Mouse (Mus musculus) intestine, embryonic 15.5 days (tissue): ENCODE data around the gene Tspan5. TPM values are rescaled to one million over a fixed set of nuclear protein-coding genes. Genes with fewer than 3 reads are reported as not detected.
A peak's percentile ranks its signal among the peaks of the same experiment; 100 is the strongest.

Experiments used
- ATAC-seq: fragments of 200-750 bp; cut with Nextera tagmentation; 2 replicates; pipeline ENCODE4 v1.8.0; 2017; ENCODE audit warnings: moderate TSS enrichment, moderate library complexity
- H3K27ac ChIP-seq: fragments of 300-500 bp; sonication (generic); 2 replicates; pipeline ENCODE4 v1.5.1; 2015; ENCODE audit warnings: mild to moderate bottlenecking, inconsistent platforms
- H3K27me3 ChIP-seq: fragments of 300-500 bp; sonication (generic); replicated peaks from 2 replicates; pipeline ENCODE4 v1.6.1; 2015; ENCODE audit warnings: inconsistent platforms
- H3K36me3 ChIP-seq: fragments of 300-500 bp; sonication (generic); 2 replicates; pipeline ENCODE4 v1.6.1; 2015; ENCODE audit warnings: inconsistent platforms
- H3K4me1 ChIP-seq: fragments of 300-500 bp; sonication (generic); replicated peaks from 2 replicates; pipeline ENCODE4 v1.6.1; 2015; ENCODE audit warnings: inconsistent platforms
- H3K4me2 ChIP-seq: fragments of 300-500 bp; sonication (generic); replicated peaks from 2 replicates; pipeline ENCODE4 v1.6.1; 2015; ENCODE audit warnings: mild to moderate bottlenecking, inconsistent platforms
- H3K4me3 ChIP-seq: fragments of 300-500 bp; sonication (generic); replicated peaks from 2 replicates; pipeline ENCODE4 v1.5.1; 2015; ENCODE audit warnings: inconsistent platforms
- H3K9ac ChIP-seq: fragments of 300-500 bp; sonication (generic); 2 replicates; pipeline ENCODE4 v1.6.1; 2015; ENCODE audit warnings: inconsistent platforms
- H3K9me3 ChIP-seq: fragments of 300-500 bp; sonication (generic); 2 replicates; pipeline ENCODE4 v1.6.1; 2016; ENCODE audit warnings: inconsistent platforms
- WGBS: fragments of 180-500 bp; shearing (Covaris S2); methylation state at CpG from one replicate; pipeline ENCODE4 v1.1.7; 2015; 5-methylcytosine and 5-hydroxymethylcytosine counted together
- polyA plus RNA-seq: library from polyadenylated mRNA; unstranded; fragments of >200 nt; fragmentation: Nextera tagmentation; extraction: Ambion mirVana; gene quantifications from 2 replicates; pipeline ENCODE4 v1.2.1, GENCODE M21; 2015

Gene Tspan5
- polyA plus RNA-seq, 1 experiment from 2014 or later = 17.8 TPM

DNA sequence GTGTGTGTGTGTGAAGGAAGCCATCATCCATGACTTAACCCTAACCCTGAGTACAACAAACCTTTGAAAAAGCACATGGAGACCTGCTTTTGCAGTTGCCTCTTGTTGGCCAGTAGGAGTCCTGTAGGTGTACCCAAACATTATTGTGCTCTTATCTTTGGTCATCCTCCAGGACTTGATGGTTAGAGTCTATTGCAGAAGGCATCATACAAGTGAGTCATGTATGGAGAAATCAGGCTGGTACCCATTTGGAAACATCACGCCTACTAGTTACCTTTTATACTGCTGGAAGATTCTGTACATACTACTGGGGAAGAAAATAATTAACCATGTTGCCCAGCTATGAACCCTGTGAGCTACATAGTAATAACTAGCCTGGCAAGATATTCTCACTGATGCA, 103.8 kb downstream of the Tspan5 start:
- H3K4me2 ChIP-seq = no peak overlapping the region
- H3K27ac ChIP-seq = no peak overlapping the region
- WGBS = 95% methylated on average over 1 of the region's 1 CpGs
- no peaks in the 10 kb centered on the region for H3K36me3 ChIP-seq
- ATAC-seq = no peak
- no peaks in the 10 kb centered on the region for H3K27me3 ChIP-seq
- H3K4me3 ChIP-seq = no peak overlapping the region
- no peaks in the 10 kb centered on the region for H3K9me3 ChIP-seq
- no peak overlapping the region for H3K9ac ChIP-seq
- no peaks in the 10 kb centered on the region for H3K4me1 ChIP-seq

DNA sequence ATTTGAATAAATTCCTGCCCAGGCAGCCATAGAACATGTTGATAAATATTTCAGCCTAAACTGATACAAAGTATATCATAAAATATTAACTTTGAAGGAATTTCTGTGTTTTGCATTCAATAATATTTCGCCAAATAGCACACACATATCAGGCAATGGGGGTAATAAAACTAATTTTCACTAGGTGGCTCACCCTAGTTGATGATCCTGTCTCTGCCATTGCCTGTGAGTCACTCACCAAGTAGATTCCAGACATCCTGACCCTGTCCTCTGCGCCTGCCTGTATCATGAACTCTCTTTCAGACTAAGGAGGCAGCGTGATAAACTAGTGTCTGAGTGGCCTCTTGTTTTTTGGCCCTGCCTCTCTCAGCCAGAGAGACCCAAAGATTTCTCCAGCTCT, 105.8 kb downstream of the Tspan5 start:
- no peaks in the 10 kb centered on the region for H3K9me3 ChIP-seq
- H3K36me3 ChIP-seq = no peaks in the 10 kb centered on the region
- 79% methylated on average over 3 of the region's 3 CpGs for WGBS
- ATAC-seq = no peak
- H3K27me3 ChIP-seq = no peaks in the 10 kb centered on the region
- no peak overlapping the region for H3K4me2 ChIP-seq
- peaks cover 6% of the 10 kb centered on the region for H3K4me1 ChIP-seq
- H3K4me3 ChIP-seq = no peak overlapping the region
- H3K9ac ChIP-seq = no peak overlapping the region
- no peak overlapping the region for H3K27ac ChIP-seq

DNA sequence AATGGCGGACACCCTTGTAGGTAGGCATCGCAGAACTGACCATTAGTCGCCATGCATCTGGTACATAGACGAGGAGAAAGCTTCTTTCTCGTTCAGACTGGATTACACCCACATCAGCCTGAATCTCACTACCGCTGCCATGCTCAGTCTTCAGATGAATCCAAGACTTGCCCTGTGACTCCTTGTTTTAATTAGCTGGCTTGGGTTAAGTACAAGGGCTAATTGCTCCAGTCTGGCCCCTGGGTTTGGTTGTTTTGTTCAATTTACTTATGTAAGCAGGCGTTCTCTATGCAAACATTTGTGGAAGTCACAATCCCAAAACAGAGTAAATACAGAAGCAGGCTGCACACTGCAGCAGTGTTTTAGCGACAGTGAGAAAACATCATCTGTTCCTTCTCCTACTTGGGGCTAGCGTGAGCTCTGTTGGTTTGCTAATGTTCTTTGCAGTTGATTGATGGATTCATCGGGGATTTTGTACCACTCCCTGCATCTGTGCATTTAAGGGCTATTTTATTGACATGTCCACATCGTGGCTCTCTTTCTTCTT, 107.8 kb downstream of the Tspan5 start:
- no peak overlapping the region for H3K4me2 ChIP-seq
- no peak overlapping the region for H3K9ac ChIP-seq
- H3K4me3 ChIP-seq = no peak overlapping the region
- no peak overlapping the region for H3K27ac ChIP-seq
- H3K36me3 ChIP-seq = no peaks in the 10 kb centered on the region
- no peaks in the 10 kb centered on the region for H3K27me3 ChIP-seq
- ATAC-seq = no peak
- 55% methylated on average over 11 of the region's 11 CpGs for WGBS
- no peaks in the 10 kb centered on the region for H3K9me3 ChIP-seq
- peaks cover 9% of the 10 kb centered on the region for H3K4me1 ChIP-seq

DNA sequence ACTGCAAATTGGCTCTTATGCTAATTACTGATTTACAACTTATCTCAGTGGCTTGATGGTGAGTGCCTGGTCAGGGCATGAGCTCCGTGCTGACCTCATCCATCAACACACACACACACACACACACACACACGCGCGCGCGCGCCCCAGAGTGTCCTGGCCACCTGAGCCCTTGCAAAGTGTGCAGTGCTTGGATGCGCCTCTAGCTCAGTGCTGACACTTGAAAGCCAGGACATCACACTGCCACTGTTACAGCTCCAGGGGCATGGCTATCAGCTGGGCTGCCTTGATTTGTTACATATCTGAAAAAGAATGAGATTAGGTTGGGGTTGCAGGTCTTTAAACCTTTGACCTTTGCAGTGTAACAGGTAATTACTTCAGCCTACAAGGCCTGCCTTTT, 109.9 kb downstream of the Tspan5 start:
- no peak overlapping the region for H3K27ac ChIP-seq
- no peaks in the 10 kb centered on the region for H3K9me3 ChIP-seq
- peaks cover 13% of the 10 kb centered on the region for H3K4me1 ChIP-seq
- 72% methylated on average over 8 of the region's 8 CpGs for WGBS
- H3K9ac ChIP-seq = no peak overlapping the region
- ATAC-seq = no peak
- H3K4me3 ChIP-seq = no peak overlapping the region
- no peak overlapping the region for H3K4me2 ChIP-seq
- H3K27me3 ChIP-seq = no peaks in the 10 kb centered on the region
- H3K36me3 ChIP-seq = no peaks in the 10 kb centered on the region

DNA sequence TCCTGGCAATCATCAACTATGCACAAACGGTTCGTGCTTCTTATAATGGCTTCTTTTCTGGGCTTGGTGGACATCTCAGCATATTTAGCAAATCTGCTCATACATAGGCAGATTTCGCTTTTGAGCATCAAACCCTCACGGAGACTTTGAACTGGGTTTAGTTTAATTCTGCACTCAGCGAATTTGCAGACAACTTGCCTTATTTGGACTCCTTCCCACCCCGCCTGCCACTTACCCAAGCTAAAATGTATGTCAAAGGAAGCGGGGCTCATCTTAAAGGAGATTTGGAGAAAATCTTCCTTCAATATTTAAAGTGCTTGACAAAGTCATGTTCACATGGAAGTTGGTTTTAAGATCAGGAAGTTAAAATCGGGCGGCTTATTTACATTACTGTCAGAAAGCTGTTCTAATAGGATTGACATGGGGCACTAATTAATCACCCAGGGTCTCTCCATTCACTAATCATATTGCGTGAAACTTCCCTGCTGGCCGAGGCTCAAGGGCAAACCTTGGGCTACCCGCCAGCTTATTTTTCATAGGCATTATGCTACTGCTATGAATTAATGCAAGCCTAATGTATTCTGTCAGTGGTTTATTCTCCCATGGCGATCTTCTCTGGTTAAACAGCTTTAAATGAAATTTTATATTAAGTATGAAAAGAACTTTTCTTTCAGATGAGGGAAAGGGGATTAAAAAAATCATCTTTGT, 111.1 kb downstream of the Tspan5 start:
- H3K4me1 ChIP-seq = peaks cover 16% of the 10 kb centered on the region
- no peak for ATAC-seq
- H3K4me3 ChIP-seq = no peak overlapping the region
- no peaks in the 10 kb centered on the region for H3K27me3 ChIP-seq
- no peaks in the 10 kb centered on the region for H3K36me3 ChIP-seq
- no peaks in the 10 kb centered on the region for H3K9me3 ChIP-seq
- no peak overlapping the region for H3K9ac ChIP-seq
- H3K4me2 ChIP-seq = peak overlapping the region; percentile 0; the same call in 1 of the 2 replicates
- WGBS = 42% methylated on average over 13 of the region's 13 CpGs
- H3K27ac ChIP-seq = no peak overlapping the region

DNA sequence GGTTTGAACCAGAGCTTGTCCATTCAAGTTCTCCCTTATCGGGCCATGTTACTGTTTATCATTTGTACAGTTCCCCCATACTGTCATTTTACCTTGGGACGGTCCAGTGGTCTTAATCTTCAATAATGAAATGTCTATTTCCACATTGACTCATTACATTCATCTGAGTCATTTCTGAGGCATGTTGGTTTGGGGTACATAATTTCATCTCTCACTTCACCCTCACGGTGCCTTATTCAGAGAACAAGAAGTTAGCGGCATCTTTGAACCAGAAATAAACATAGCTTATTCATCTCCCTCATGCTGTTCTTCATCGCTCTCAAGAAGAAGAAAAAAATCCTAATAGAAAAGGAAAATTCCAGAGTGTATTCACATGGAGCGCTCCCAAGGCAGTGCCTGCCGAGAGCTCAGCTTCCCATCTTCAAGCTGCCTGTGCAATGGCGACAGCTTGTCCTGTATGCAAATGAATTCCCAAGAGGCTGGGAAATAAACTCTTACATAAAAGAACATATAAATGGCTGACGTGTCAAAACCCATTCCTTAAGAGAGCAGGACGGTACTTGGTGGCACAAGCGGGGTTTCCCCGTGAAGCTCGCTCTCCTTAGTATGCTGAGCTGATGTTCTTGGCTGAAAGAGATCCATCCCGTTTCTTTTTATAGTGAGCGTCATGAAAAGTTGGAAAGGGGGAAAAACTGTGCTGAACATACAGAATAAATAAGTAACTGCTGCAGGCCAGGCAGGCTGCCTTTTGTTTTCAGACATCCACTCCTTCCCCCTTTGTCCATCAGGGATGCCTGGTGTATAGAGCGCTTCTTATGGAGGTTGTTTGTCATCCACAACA, 112.2 kb downstream of the Tspan5 start:
- H3K27ac ChIP-seq = no peak overlapping the region
- H3K36me3 ChIP-seq = no peaks in the 10 kb centered on the region
- no peak for ATAC-seq
- no peak overlapping the region for H3K4me2 ChIP-seq
- WGBS = 77% methylated on average over 16 of the region's 16 CpGs
- H3K9ac ChIP-seq = no peak overlapping the region
- peaks cover 23% of the 10 kb centered on the region for H3K4me1 ChIP-seq
- H3K9me3 ChIP-seq = no peaks in the 10 kb centered on the region
- no peak overlapping the region for H3K4me3 ChIP-seq
- no peaks in the 10 kb centered on the region for H3K27me3 ChIP-seq

DNA sequence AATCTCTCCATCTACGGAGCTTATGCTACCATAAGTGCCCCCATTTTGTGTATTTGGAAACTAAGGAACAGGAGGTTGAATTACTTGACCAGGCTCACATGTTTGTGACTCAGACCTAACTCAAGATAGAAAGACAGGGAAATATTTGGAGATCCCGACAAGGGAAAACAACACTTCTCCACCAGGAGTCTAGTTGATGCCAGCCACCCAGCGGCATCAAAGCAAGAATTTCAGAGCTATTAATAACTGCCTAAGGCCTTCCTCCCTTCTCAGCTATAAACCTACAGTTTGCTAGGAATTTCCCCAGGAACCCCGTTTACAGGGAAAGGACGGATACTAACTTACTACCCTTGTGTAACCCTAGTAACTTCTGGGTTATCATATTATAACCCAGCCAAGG, 113.4 kb downstream of the Tspan5 start:
- H3K4me1 ChIP-seq = peaks cover 23% of the 10 kb centered on the region
- no peak overlapping the region for H3K4me3 ChIP-seq
- 80% methylated on average over 5 of the region's 5 CpGs for WGBS

DNA sequence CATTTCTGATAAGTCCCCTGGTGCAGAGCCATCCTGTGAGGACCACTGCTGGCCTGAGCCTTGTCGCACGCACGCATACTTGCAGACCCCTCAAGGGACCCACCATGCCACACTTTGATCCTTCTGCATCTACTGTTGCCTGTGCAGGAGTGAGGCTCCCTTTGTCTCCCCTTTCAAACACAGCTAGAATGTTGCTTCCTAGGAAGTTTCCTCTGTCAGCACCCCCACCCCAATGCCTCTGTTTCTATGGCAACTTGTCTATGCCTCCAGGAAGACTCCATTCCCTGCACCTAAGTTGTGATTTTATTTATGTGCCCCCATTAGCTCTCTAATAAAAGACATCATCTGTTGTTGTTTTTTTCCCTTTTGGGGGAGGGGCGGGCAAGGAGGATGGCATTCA, 115.0 kb downstream of the Tspan5 start:
- Histone ChIP-seq H3K4me2 (no peak overlapping the region), H3K9me3 (no peaks in the 10 kb centered on the region), H3K27ac (no peak overlapping the region), H3K36me3 (no peaks in the 10 kb centered on the region), H3K9ac (no peak overlapping the region), H3K4me1 (peaks cover 21% of the 10 kb centered on the region), H3K27me3 (no peaks in the 10 kb centered on the region), H3K4me3 (no peak overlapping the region)
- 85% methylated on average over 4 of the region's 4 CpGs for WGBS
- no peak for ATAC-seq

More for the DNA sequence above, 113.4 kb downstream of the Tspan5 start:
- Histone ChIP-seq H3K9me3 (no peaks in the 10 kb centered on the region), H3K27me3 (no peaks in the 10 kb centered on the region), H3K9ac (no peak overlapping the region), H3K4me2 (no peak overlapping the region), H3K27ac (no peak overlapping the region), H3K36me3 (no peaks in the 10 kb centered on the region)
- no peak for ATAC-seq

DNA sequence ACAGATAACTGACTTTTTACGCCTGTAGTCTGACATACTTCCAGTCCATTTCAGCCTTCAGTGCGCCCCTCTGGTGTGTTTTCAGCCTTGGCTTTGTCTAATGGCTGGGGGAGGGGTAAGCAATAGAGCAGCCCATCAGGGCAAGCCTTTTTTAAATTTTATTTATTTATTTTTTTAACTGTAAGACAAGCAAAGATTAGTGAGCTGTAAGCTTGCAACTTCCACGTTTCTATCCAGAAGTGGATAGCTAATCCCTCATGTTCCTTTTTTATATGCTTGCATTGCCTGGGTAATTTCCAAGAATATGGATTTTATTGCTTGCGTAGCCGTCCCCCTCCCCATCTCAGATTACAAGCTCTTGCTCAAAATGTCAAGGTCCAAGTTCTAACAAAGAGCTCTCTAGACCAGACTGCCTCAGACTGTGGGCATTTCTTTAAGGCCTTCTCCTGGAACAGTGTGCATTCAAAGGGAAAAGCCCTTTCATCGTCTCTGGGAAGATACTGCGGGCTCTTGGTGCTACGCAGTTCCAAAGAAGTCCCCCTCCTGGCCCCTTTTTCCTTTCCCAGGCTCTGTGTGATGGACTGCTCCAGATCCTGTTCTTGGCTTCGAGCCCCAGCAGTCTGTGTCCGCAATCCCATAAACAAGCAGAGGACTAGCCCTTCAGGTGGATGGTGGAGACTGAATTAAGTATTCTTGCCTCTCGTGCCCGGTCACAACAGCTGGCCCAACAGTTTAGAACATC, 116.0 kb downstream of the Tspan5 start:
- no peaks in the 10 kb centered on the region for H3K36me3 ChIP-seq
- H3K4me3 ChIP-seq = no peak overlapping the region
- H3K9me3 ChIP-seq = no peaks in the 10 kb centered on the region
- H3K9ac ChIP-seq = no peak overlapping the region
- H3K4me2 ChIP-seq = 0 out of 2 replicates have a peak overlapping the region, but pooled peaks have one; percentile 0
- no peaks in the 10 kb centered on the region for H3K27me3 ChIP-seq
- 30% methylated on average over 12 of the region's 12 CpGs for WGBS
- H3K27ac ChIP-seq = peak overlapping the region; percentile 28
- ATAC-seq = peak; percentile 67
- peaks cover 15% of the 10 kb centered on the region for H3K4me1 ChIP-seq

DNA sequence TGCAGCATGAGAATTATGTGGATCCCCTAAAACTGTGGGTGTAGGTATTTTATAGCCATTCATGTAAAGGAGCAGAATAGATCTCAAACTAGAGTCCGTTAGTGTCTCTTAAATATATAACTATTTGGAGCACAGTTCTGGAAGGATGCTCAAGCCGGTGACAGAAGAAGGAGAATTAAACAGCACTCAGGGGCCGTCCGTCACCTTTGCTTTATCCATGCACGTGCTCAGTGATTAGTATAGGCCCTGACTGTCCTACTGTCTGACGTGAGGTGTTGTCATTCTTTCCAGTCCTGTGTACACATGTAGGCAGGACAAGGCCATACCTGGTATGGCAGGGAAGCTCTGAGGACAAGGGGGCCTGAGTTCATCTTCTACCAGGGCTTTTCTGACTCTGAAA, 116.7 kb downstream of the Tspan5 start:
- Histone ChIP-seq H3K4me3 (no peak overlapping the region), H3K27ac (peak overlapping the region; percentile 28; the same call in 1 of the 2 replicates), H3K9me3 (no peaks in the 10 kb centered on the region), H3K9ac (no peak overlapping the region), H3K27me3 (no peaks in the 10 kb centered on the region), H3K36me3 (no peaks in the 10 kb centered on the region), H3K4me1 (peaks cover 13% of the 10 kb centered on the region), H3K4me2 (no peak overlapping the region)
- ATAC-seq = no peak
- WGBS = 69% methylated on average over 6 of the region's 6 CpGs

DNA sequence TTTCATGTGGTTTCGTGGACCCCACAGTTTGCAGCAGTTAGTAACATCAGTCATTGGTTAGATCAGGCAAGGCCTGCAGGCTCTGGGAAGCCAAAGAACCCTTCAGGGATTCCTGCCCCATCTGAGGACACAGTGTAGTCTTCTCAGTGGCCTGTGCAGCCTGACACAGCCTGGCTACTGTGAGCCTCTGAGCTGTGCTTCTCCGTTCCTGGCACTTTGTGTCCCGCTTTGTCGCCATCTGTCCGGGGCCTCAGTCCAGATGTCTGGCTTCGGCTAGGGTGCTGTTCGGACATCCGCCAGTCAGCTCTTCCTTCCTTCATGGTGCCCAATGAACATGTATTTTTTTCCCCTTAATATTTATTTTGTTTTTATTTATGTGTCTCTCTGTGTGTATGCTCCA, 117.2 kb downstream of the Tspan5 start:
- Histone ChIP-seq H3K4me3 (no peak overlapping the region), H3K27ac (no peak overlapping the region), H3K4me1 (peaks cover 13% of the 10 kb centered on the region)

DNA sequence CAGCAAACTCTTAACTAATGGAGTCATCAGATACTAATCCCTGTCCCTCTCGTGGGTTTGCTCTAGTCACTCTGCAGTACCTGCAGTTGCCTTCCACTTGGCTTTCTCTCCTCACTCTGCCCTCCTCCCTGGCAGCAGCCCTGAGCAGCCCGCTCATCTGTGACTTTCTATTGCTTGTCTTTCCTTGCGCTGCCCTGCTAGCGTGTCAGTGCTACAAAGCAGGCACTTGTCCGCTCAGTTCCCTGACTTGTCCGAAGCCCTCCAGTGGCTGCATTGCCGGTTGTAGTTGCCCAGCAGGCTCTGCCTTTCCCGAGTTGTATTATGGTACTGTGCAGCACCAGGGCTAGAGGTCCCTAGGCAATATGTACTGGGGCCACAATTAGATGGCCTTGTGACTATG, 117.7 kb downstream of the Tspan5 start:
- no peaks in the 10 kb centered on the region for H3K36me3 ChIP-seq
- WGBS = 69% methylated on average over 8 of the region's 8 CpGs
- H3K9me3 ChIP-seq = no peaks in the 10 kb centered on the region
- H3K27ac ChIP-seq = no peak overlapping the region
- H3K4me2 ChIP-seq = no peak overlapping the region
- H3K27me3 ChIP-seq = no peaks in the 10 kb centered on the region
- no peak overlapping the region for H3K4me3 ChIP-seq
- H3K4me1 ChIP-seq = peaks cover 13% of the 10 kb centered on the region; the same call in 1 of the 2 replicates
- no peak overlapping the region for H3K9ac ChIP-seq
- no peak for ATAC-seq

More for the DNA sequence above, 117.2 kb downstream of the Tspan5 start:
- no peak overlapping the region for H3K4me2 ChIP-seq
- 87% methylated on average over 8 of the region's 8 CpGs for WGBS
- no peak overlapping the region for H3K9ac ChIP-seq
- H3K36me3 ChIP-seq = no peaks in the 10 kb centered on the region
- H3K9me3 ChIP-seq = no peaks in the 10 kb centered on the region
- no peaks in the 10 kb centered on the region for H3K27me3 ChIP-seq
- no peak for ATAC-seq
